Mouse (Mus musculus): ENCODE data around the gene Akt1. TPM values are rescaled to one million over a fixed set of nuclear protein-coding genes. Genes with fewer than 3 reads are reported as not detected.
A peak's percentile ranks its signal among the peaks of the same experiment; 100 is the strongest.

The Akt1 gene
- total RNA-seq, 2 experiments from 2014 or later: 50.9 to 59.3 TPM

- intact Hi-C loops (cut with DNase I): loop anchor here (1.0 to 2.0 kb wide), 2 partner anchors 47 to 54 kb away; no protein-coding TSS in a partner anchor
These were observed 32.8 kb upstream of the Akt1 start for GRCm38 (mm10) chr12:112707573-112707869.

GRCm38 (mm10) chr12:112706704-112707572 lies 32.3 kb upstream of the Akt1 start:
- peak overlapping the region; percentile 42 for H3K4me3 ChIP-seq
- peak; percentile 92 for DNase-seq
- intact Hi-C loops (cut with DNase I): loop anchor here (1.0 to 2.0 kb wide), 2 partner anchors 46 to 54 kb away; no protein-coding TSS in a partner anchor
- peak; percentile 100; the same call in 1 of the 2 replicates for TF ChIP-seq CTCF (IDR thresholded peaks at IDR 0.05)
- no peak overlapping the region for H3K27ac ChIP-seq

More at GRCm38 (mm10) chr12:112707573-112707869, 32.8 kb upstream of the Akt1 start:
- no peak overlapping the region for H3K27ac ChIP-seq
- DNase-seq: no peak
- no peak for TF ChIP-seq CTCF (IDR thresholded peaks at IDR 0.05)
- H3K4me3 ChIP-seq: no peak overlapping the region

GRCm38 (mm10) chr12:112702374-112703320 lies 28.0 kb upstream of the Akt1 start:
- no peak for TF ChIP-seq CTCF (IDR thresholded peaks at IDR 0.05)
- peak overlapping the region; percentile 1; the same call in 1 of the 2 replicates for H3K27ac ChIP-seq
- no peak overlapping the region for H3K4me3 ChIP-seq
- DNase-seq: no peak
- intact Hi-C loops (cut with DNase I): no loop called here

- peak; percentile 76 for DNase-seq
- intact Hi-C loops (cut with DNase I): no loop called here
- Histone ChIP-seq H3K4me3 (peak overlapping the region; percentile 52), H3K27ac (peak overlapping the region; percentile 76)
- no peak for TF ChIP-seq CTCF (IDR thresholded peaks at IDR 0.05)
These were observed 25.8 kb upstream of the Akt1 start for GRCm38 (mm10) chr12:112700522-112700921.

- no peak for DNase-seq
- no peak overlapping the region for H3K4me3 ChIP-seq
- H3K27ac ChIP-seq: no peak overlapping the region
- TF ChIP-seq CTCF (IDR thresholded peaks at IDR 0.05): no peak
- intact Hi-C loops (cut with DNase I): no loop called here
These were observed 22.2 kb upstream of the Akt1 start for GRCm38 (mm10) chr12:112696806-112697425.

- no peak for TF ChIP-seq CTCF (IDR thresholded peaks at IDR 0.05)
- Histone ChIP-seq H3K4me3 (peak overlapping the region; percentile 98), H3K27ac (peak overlapping the region; percentile 95)
- intact Hi-C loops (cut with DNase I): no loop called here
- no peak for DNase-seq
These were observed 19.4 kb upstream of the Akt1 start for GRCm38 (mm10) chr12:112694127-112694475.

GRCm38 (mm10) chr12:112693185-112694126 lies 18.8 kb upstream of the Akt1 start:
- intact Hi-C loops (cut with DNase I): loop anchor here (2.0 kb wide), 1 partner anchor 19 kb away; the partner anchor contains the start of gene Akt1
- Histone ChIP-seq H3K4me3 (peak overlapping the region; percentile 98), H3K27ac (peak overlapping the region; percentile 95)
- no peak for TF ChIP-seq CTCF (IDR thresholded peaks at IDR 0.05)
- peak; percentile 97 for DNase-seq

GRCm38 (mm10) chr12:112688458-112688857 lies 13.8 kb upstream of the Akt1 start:
- intact Hi-C loops (cut with DNase I): no loop called here
- no peak for TF ChIP-seq CTCF (IDR thresholded peaks at IDR 0.05)
- peak overlapping the region; percentile 43 for H3K27ac ChIP-seq
- DNase-seq: no peak
- no peak overlapping the region; the same call in 1 of the 2 replicates for H3K4me3 ChIP-seq

GRCm38 (mm10) chr12:112683351-112683750 lies 8.7 kb upstream of the Akt1 start:
- no peak overlapping the region for H3K27ac ChIP-seq
- intact Hi-C loops (cut with DNase I): no loop called here
- no peak for DNase-seq
- no peak for TF ChIP-seq CTCF (IDR thresholded peaks at IDR 0.05)
- no peak overlapping the region for H3K4me3 ChIP-seq

GRCm38 (mm10) chr12:112679027-112679996 lies 4.6 kb upstream of the Akt1 start:
- Histone ChIP-seq H3K4me3 (peak overlapping the region; percentile 77), H3K27ac (peak overlapping the region; percentile 83)
- no peak for TF ChIP-seq CTCF (IDR thresholded peaks at IDR 0.05)
- intact Hi-C loops (cut with DNase I): no loop called here
- DNase-seq: peak; percentile 52
